Mouse (Mus musculus): ENCODE measurements around the gene Sema6d.

The Sema6d gene

GRCm38 (mm10) chr2:124401727-124402380 is 312.1 kb downstream of the Sema6d start:
- DNase-seq (ENCODE audit: low spot score) = no peak

- no peak for DNase-seq (ENCODE audit: low spot score)
Observed at GRCm38 (mm10) chr2:124403571-124403970, 313.8 kb downstream of the Sema6d start.

DNA sequence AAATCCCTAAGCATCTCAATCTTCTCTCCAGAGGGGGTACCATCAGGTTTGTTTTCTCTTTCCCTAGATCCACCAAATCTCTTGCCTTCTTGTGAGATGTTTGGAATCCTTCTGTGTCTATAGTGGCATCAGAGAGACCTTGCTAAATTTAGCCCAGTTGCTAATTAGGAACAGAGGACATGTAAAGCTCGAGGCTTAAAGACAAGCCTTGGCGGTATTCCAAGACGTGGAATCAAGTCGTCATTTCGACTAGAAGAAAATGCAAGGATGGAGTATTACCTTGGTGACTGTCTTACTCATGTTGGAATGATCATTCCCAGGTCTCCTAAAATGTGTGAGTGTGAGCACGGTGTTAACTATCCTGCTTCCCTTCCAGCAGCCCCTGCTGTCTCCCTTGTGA is 314.2 kb downstream of the Sema6d start:
- no peak for DNase-seq (ENCODE audit: low spot score)

DNA sequence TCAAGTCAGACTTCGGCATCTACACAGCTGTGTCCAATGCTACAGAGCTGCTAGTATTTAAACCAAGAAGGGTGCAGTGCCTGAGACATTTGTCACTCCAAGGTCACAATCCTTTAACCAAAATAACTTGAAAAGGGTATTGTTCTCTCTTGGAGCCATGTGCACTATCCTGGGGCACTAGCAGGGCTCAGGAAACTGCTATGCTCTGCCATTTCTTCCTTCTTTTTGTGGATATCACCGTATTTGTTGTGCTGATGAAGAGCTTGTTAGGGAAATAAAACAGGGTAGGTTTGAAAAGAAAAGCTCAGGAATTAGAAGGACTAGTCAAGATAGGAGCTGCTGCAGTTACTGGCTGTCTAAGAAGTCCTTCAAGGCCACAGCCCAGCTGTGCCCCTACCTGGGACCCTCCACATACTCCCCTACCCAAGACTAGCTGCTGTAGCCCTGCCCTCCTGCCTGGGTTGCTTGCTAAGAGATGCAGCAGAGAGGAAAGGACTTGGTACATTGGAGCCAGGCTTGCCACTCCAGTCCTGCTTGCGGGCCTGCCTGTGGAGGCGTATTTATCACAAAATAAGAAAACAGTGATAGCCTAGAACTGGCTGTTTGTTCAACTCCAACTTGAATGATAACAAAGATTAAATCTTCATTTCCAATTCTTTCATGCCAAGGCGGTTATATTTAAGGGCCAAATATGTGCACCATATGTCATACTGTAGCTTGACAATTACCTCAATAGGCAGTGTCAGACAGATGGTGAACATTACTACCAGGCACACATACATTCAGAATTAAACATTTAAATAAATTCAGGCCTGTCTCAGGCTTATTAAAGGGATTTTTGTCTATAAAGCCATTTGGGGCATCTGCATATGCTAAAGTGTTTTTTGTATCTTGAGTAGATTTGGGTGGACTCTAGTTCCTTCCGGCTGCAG is 315.1 kb downstream of the Sema6d start:
- DNase-seq (ENCODE audit: low spot score) = no peak

- DNase-seq (ENCODE audit: low spot score) = no peak
Observed at GRCm38 (mm10) chr2:124408956-124409355, 319.2 kb downstream of the Sema6d start.

DNA sequence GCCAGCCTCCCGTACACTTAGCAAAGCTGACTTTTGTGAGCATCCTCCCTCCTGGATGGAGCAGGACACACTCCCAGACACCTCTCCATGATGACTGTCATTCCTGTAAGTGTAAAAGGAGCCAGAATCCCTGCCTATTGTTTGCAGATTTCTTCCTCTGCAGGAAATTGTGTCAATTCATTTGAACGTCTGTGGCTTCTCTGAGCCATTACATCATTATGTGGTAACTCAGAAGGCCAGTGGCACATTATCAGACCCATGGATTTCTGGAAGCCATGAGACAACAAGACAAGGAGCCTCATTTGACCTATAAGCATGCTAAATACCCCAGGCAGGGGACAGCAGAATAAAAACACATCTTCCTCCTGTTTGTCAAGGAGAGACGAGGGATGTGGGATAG is 327.0 kb downstream of the Sema6d start:
- no peak for DNase-seq (ENCODE audit: low spot score)

DNA sequence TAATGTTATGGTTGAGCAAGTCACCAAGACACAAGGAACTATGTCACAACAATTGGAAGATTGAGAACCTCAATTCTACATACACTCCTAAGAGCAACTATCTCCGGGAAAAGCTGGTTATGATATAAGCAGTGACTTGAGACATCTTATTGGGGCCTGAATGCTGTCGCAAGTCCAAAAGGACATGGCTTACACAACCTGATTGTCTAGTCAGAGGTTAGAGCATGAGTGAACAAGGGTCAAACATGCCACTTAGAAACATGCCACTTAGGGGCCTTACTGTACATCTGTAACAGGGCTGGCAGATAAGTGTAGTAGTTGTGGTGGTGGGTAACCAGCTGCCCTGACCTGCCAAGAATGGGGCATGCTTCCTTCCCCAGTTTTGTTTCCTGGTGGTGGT is 328.6 kb downstream of the Sema6d start:
- no peak for DNase-seq (ENCODE audit: low spot score)

DNA sequence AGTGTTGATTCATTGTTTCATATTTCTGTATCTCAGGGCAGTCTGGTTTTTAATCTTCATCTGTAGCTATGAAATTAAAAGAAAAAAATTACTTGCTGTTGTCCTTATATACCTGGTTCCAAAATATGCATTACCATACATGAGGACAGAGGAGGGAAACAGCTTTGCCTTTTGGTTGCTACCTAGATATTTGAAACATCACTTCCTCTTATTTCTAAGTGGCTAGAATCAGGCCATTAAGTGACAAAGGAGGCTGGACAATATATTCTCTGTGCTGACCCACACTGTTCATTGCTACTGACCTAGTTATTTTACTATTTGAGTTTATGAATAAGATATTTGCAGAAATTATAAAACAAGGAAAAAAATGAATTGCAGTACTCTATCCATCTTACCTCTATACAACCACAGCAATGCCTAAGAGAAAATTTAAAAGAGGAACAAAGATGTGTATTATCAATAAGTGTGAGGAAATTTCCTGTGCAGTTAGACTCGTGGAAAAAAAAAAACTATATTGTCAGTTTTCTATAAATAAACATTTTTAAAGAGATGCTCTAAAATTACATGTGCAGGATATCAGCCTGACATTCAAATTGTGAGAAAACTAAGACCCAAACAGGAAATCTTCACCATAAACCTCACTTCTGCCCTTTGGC is 330.5 kb downstream of the Sema6d start:
- no peak for DNase-seq (ENCODE audit: low spot score)

DNA sequence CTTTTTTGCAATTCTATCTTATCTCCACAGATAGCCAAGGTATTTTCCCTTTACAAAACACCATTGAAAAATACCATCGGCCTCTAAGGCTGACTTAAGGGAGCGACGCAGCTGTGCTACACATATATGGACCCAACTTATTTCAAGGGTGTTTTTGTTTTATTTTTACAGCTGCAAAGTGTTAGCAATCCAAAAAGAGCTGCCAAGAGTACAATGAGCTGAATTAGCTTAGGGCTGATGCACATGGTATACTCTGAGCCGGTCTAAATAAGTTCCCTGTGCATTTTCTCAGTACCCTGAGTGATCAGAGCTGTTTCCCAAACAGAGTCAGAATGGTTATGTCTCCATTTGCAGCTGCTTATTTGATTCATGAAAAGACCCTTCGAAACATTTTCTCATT is 340.0 kb downstream of the Sema6d start:
- no peak for DNase-seq (ENCODE audit: low spot score)

DNA sequence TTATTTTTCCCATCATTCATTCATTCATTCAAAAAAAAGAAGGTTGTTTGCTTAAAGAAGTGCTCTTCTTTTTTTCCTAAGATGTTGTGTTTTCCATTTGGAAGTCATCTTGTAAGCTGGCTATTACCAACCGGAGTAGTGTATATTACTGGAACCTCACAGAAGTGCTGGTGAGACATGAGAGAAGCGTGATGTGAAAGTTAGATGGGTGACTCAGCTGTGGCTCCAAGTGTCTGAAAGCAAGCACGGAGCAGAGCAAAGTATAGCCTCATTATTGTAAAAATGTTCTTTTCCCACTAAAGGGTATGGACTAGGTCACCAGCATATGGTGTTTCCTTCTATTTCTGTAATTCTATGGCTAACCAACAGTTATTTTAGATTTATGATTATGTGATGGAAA is 340.9 kb downstream of the Sema6d start:
- DNase-seq (ENCODE audit: low spot score) = no peak

DNA sequence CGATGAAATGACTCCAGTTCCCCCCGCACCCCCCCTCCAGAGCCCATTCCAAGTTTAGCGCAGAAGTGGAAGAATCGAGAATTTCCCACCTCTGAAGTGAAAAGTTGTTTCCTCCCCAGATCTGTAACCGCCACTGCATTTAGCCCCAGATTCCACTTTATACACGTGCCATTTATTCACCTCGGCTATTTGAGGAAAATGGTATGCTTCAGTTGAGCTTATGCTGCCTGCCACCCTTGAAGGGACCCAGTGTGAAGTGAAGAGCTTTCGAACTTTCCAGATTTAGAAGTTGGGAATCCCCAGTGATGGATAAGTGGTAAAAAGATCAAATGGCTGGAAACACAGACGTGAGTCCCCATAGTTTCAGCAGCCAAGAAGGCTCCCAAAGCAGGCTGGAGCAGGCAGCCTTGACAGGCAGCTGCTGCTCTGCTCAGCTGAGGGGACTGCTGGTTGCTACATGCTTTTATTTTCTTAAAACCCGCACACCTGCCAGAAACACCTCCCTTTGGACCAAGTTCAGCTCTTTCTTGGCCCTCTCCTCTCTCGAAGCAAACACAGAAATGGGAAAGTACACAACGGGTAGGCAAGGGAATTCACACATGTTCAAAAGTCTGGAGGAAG is 345.7 kb downstream of the Sema6d start:
- DNase-seq (ENCODE audit: low spot score) = no peak

- DNase-seq (ENCODE audit: low spot score) = no peak
Observed at GRCm38 (mm10) chr2:124436704-124437103, 346.9 kb downstream of the Sema6d start.

DNA sequence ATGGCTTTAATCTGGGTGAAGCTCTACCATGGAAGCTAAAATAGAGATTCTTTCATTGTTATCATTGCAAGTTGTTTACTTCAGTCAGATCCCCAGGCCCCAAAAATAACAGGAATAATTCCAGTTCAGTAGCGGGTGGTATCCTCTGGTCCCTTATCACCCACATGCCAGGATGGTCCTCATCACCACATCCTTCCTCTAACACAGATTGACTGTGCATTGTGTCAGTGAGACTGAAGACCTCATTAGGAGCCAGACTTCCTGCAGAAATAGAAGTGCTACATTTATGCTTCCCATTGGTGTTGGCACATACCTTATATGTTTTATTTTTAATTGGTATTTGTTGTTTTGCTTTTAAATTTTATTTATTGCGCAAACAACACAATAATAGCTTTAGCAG is 354.4 kb downstream of the Sema6d start:
- DNase-seq (ENCODE audit: low spot score) = no peak

DNA sequence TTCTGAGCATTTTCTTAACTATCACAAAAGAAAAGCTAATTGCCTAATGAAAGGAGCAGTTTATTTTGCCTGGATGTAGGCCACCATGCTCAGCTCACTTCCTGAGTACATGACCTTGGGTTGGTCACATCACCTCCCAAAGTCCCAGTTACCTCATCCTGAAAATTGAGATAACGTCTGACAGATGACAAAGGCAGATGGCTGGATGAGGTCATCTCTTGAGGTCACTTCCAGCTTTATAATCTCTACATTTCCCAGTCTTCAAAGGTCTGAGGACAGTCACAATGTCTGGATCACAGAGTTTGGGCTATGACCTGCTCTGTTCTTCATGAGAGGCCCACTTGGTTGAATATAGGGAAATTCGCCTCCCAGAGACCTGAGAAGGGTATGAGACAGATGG is 366.1 kb downstream of the Sema6d start:
- no peak for DNase-seq (ENCODE audit: low spot score)

DNA sequence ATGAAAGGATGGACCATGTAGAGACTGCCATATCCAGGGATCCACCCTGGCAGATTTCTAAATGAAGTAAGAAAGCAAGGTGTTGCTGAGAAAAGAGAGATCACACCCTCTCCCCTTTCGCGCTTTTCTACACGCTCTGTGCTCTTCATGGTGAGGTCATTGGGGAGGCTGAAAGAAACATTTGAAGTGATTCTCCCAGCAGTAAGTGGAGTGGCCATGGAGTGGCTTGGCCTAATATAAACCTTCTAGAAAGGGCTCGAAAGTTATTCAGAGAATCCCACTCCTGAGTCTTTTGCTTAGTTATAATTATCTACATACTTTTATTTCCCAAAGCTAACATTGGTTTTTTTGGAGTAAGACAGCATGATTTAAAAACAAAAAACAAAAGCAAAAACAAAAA is 367.2 kb downstream of the Sema6d start:
- DNase-seq (ENCODE audit: low spot score) = no peak

- DNase-seq (ENCODE audit: low spot score) = no peak
Observed at GRCm38 (mm10) chr2:124458028-124458427, 368.3 kb downstream of the Sema6d start.

DNA sequence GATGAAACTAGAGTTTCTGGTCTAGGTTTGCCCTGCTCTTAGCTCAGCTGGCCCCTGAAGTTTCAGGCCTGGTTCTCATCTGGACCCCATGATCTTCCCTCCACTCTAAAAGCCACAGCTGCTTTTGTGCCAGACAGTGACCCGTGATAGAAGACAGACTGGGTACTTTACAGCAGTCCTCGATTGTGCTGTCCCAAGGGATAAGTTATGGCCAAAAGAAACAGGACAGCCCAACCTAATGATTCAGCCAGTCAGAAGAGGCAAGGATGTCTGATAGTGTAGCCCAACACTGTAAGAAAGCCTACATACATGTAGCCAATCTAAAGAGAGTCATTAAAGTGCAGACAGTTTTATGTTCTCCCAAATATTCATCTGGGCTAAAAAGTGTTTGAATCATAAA is 371.2 kb downstream of the Sema6d start:
- DNase-seq (ENCODE audit: low spot score) = no peak

- no peak for DNase-seq (ENCODE audit: low spot score)
Observed at GRCm38 (mm10) chr2:124461378-124461851, 371.6 kb downstream of the Sema6d start.

GRCm38 (mm10) chr2:124465004-124465946 is 375.5 kb downstream of the Sema6d start:
- no peak for DNase-seq (ENCODE audit: low spot score)

DNA sequence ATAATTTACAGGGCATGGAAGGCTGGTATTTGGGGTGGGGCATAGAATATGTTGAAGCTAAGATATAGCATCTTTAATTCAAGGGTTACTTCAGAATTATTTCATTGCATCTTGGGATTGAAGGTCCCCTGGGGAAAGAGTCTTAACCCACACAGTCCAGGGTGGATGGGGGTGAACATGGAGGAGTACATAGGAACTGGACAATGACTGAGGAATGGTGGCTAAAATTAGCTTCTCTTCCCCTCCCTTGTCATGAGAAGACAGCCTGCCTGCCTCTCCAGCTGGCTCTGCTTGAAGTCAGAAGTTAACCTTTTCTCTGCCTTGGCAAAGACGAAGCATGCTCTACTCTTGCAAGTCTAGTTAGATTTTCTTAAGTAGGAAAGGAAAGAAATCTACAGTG is 377.7 kb downstream of the Sema6d start:
- DNase-seq (ENCODE audit: low spot score) = no peak

DNA sequence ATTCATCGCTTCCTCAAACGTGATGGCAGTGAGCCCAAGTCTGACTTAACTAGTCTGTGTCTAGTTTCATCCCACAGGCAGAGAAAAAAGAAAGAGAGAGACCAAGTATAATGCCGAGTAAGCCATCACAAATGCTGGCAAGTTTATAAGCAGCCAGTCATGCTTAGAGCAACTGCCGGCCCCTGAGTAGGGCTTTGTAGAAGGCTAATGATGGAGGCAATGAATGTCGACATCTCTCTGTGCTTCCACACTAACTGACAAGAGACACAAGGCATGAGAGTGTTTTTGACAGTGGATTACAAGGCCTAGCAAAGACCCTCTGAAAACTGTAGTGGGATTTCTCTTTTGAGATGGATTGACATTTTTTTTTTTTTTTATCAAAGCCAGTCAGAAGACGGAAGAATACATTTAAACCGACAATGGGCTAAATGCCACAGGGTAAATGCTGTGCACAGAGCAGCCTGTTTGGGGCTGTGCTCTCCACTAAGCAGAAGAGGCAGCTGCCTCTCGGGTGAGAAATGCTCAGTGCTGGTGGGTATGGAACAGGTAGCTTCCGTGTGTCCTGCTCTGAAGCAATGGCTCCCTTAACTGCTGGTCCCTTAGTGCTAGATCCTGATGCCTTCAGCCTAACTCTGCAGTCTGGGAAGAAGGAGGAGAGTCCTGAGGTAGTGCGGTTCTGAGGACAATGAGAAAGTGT is 380.7 kb downstream of the Sema6d start:
- DNase-seq (ENCODE audit: low spot score) = no peak

Data from urinary bladder, postnatal 10 days (tissue).